Mouse (Mus musculus): ENCODE measurements around the gene Krt28. TPM values are rescaled to one million over a fixed set of nuclear protein-coding genes. Genes with fewer than 3 reads are reported as not detected.

The Krt28 gene
- polyA plus RNA-seq, 1 experiment: not detected

DNA sequence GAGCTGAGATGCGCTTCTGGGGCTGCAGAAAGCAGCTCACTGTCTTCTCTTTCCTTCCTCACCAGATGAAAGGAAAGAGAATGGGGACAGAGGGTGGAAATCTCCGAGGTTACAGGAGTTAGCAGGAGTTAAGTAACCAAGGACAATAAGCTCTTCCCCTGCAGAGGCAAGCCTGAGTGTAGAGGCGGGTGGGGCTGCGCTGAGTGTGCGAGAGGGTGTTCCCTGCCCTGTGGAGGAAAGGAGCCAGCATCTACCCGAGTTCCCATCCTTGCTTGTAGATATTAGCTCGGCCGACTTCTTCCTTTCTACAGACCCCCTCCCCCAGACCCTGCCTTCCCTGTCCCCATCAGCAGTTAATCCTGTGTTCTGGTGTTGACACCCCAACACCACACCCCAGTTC, 24.1 kb upstream of the Krt28 start:
- Histone ChIP-seq H3K27me3 (ENCODE audit: control insufficient read depth) (no peaks in the 10 kb centered on the region), H3K4me1 (ENCODE audit: control insufficient read depth) (no peaks in the 10 kb centered on the region), H3K4me3 (replicated peaks) (no peak overlapping the region), H3K9me3 (ENCODE audit: control insufficient read depth, low read length) (no peaks in the 10 kb centered on the region), H3K36me3 (ENCODE audit: control insufficient read depth) (no peaks in the 10 kb centered on the region)
- no peak for TF ChIP-seq TAL1 (IDR thresholded peaks at IDR 0.05; ENCODE audit: low read length)
- no peak for TF ChIP-seq GATA1 (IDR thresholded peaks at IDR 0.05; ENCODE audit: low read length)

DNA sequence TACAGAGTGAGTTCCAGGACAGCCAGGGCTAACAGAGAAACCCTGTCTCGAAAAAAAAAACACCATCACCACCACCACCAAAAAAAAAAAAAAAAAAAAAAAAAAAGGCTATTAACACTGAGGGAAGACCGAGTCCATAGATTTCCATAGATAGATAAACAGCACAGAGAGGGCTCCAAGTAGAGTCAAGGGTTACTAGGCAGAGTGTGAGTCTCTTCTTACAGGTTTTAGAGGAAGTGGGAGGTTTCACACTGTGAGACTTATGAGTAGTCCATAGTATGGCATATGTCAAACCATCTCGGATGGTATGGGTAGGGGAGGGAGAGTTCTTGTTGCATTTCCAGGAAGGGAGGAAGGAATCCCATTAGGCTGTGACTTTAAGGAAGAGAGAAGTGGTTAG, 23.4 kb upstream of the Krt28 start:
- no peaks in the 10 kb centered on the region for H3K4me1 ChIP-seq (ENCODE audit: control insufficient read depth)
- TF ChIP-seq TAL1 (IDR thresholded peaks at IDR 0.05; ENCODE audit: low read length) (no peak), GATA1 (IDR thresholded peaks at IDR 0.05; ENCODE audit: low read length) (no peak)
- no peaks in the 10 kb centered on the region for H3K27me3 ChIP-seq (ENCODE audit: control insufficient read depth)
- H3K9me3 ChIP-seq (ENCODE audit: control insufficient read depth, low read length): no peaks in the 10 kb centered on the region
- H3K4me3 ChIP-seq (replicated peaks): no peak overlapping the region
- H3K36me3 ChIP-seq (ENCODE audit: control insufficient read depth): no peaks in the 10 kb centered on the region

DNA sequence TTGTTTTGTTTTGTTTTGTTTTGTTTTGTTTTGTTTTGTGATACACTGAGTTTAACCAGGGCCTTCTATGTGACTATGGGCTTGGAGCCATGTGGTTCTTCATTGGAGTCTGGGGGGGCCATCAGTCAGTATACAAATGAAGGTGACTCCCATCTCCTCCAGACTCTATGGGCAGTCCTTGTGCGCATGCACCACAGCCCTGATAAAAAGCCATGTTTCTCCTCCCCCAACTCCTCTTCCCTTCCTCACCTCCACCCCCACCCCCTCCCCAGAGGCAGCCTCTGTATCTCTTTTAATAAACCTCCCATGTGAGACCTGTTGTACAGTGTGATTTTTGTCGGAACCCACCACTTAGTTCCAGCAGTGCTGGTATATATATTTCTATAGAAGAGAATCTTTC, 22.0 kb upstream of the Krt28 start:
- H3K9me3 ChIP-seq (ENCODE audit: control insufficient read depth, low read length): no peaks in the 10 kb centered on the region

DNA sequence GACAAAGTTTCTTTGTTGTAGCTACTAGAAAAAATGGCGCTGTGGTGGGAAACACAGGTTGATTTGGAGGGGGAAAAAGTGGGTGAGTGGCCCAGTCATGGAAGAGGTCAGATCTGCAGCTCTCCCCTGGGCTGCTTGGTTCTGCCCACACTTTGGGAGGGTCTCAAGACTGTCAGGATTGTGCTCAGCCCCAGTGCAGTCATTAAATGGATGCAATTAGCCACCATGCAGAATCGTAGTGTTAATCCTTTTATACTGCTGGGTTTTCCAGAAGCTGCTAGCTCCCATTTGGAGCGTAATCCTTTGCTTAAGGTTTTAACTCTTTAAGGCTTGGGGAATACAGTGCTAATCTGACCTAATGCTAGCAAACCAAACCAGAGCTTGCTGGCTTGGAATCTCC, 21.3 kb upstream of the Krt28 start:
- TF ChIP-seq GATA1 (IDR thresholded peaks at IDR 0.05; ENCODE audit: low read length) (no peak), TAL1 (IDR thresholded peaks at IDR 0.05; ENCODE audit: low read length) (no peak)
- no peak overlapping the region for H3K4me3 ChIP-seq (replicated peaks)

More for the DNA sequence above, 22.0 kb upstream of the Krt28 start:
- H3K4me1 ChIP-seq (ENCODE audit: control insufficient read depth): no peaks in the 10 kb centered on the region
- no peak for TF ChIP-seq TAL1 (IDR thresholded peaks at IDR 0.05; ENCODE audit: low read length)
- TF ChIP-seq GATA1 (IDR thresholded peaks at IDR 0.05; ENCODE audit: low read length): no peak
- H3K4me3 ChIP-seq (replicated peaks): no peak overlapping the region
- H3K27me3 ChIP-seq (ENCODE audit: control insufficient read depth): no peaks in the 10 kb centered on the region
- H3K36me3 ChIP-seq (ENCODE audit: control insufficient read depth): no peaks in the 10 kb centered on the region

DNA sequence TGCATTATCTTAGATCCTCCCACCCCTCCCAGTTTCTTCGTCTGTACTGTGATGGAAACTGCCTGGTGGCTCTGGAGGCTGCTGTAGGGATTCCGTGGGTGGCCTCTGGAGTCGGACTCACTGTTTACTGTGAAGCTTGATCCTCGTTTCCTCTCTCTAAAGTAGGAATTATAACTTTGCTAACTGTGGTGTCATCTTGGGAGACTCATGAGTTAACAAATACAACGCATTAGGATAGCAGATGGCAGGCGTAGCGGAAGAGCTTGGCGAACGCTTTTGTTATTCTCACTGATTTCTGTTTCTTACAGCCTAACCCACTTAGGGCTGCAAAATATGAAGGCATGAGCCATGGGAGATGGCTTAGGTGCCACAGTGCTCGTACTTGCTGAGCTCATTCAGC, 17.8 kb upstream of the Krt28 start:
- H3K4me1 ChIP-seq (ENCODE audit: control insufficient read depth): no peaks in the 10 kb centered on the region
- no peaks in the 10 kb centered on the region for H3K9me3 ChIP-seq (ENCODE audit: control insufficient read depth, low read length)
- TF ChIP-seq TAL1 (IDR thresholded peaks at IDR 0.05; ENCODE audit: low read length): no peak
- H3K27me3 ChIP-seq (ENCODE audit: control insufficient read depth): no peaks in the 10 kb centered on the region
- H3K4me3 ChIP-seq (replicated peaks): no peak overlapping the region
- H3K36me3 ChIP-seq (ENCODE audit: control insufficient read depth): no peaks in the 10 kb centered on the region

More for the DNA sequence above, 21.3 kb upstream of the Krt28 start:
- Histone ChIP-seq H3K36me3 (ENCODE audit: control insufficient read depth) (no peaks in the 10 kb centered on the region), H3K9me3 (ENCODE audit: control insufficient read depth, low read length) (no peaks in the 10 kb centered on the region), H3K4me1 (ENCODE audit: control insufficient read depth) (no peaks in the 10 kb centered on the region), H3K27me3 (ENCODE audit: control insufficient read depth) (no peaks in the 10 kb centered on the region)

DNA sequence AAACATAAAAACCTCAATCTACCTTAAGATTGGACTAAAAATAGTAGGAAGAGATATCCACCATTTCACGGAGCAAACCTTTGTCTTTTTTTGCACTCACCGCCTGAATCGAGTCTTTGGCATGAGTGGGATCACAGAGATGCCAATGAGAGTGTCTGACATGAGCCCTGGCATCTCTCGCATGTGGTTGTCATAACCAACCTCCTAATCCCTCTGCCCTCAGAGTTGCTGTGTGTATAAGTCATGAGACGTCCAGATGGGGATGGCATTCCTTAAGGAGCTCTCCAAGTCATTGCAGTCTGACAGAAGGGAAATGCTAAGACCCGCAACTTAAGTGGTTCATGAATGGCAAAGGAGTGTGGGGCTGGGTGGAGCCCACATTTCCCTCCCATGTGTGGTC, 16.7 kb upstream of the Krt28 start:
- Histone ChIP-seq H3K9me3 (ENCODE audit: control insufficient read depth, low read length) (peaks cover 2% of the 10 kb centered on the region; the same call in 1 of the 2 replicates), H3K27me3 (ENCODE audit: control insufficient read depth) (peaks cover 5% of the 10 kb centered on the region), H3K4me1 (ENCODE audit: control insufficient read depth) (peaks cover 2% of the 10 kb centered on the region), H3K4me3 (replicated peaks) (no peak overlapping the region), H3K36me3 (ENCODE audit: control insufficient read depth) (no peaks in the 10 kb centered on the region)
- TF ChIP-seq TAL1 (IDR thresholded peaks at IDR 0.05; ENCODE audit: low read length) (no peak), GATA1 (IDR thresholded peaks at IDR 0.05; ENCODE audit: low read length) (no peak)

DNA sequence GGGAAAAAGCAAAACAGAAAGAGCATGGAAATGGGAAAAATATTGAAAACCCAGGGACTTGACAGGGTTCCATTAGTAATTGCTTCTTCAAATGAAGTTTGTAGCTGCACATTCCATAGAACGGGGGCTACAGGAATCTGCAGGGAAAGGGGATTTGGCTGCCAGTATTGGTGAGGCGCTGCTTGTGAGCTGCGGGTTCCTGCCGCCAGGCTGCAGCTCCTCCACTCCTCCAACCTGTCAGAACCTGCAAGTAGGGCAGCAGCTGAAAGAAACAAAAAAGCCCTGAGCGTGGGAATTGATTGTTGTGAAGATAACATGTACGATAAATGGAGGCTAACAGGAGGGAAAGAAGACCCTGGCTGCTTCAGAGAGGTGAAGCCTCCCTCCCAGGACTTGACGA, 16.2 kb upstream of the Krt28 start:
- Histone ChIP-seq H3K4me3 (replicated peaks) (no peak overlapping the region), H3K27me3 (ENCODE audit: control insufficient read depth) (peaks cover 10% of the 10 kb centered on the region), H3K4me1 (ENCODE audit: control insufficient read depth) (peaks cover 5% of the 10 kb centered on the region), H3K36me3 (ENCODE audit: control insufficient read depth) (no peaks in the 10 kb centered on the region), H3K9me3 (ENCODE audit: control insufficient read depth, low read length) (peaks cover 8% of the 10 kb centered on the region; the same call in 1 of the 2 replicates)
- TF ChIP-seq GATA1 (IDR thresholded peaks at IDR 0.05; ENCODE audit: low read length) (no peak), TAL1 (IDR thresholded peaks at IDR 0.05; ENCODE audit: low read length) (no peak)

DNA sequence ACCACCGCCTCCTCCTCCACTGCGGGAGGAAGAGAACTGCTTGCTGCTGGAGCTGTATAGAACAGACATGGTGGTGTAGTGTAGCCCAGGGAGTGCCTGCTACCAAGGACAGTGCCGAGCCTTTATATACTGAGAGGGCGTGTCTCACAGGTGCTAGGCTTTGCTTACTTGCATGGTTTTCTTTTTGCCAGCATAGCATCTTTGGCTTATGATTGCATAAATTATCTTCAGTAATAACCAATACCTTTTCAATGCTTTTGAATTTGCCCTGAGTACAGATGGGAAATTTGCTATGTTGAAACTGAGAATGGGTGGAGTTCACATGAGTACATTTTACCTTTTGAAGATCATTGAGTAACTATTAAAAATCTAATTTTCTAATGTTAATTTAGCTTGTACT, 14.6 kb upstream of the Krt28 start, which contains the start of gene Krt10:
TSS of gene Krt10 (minus strand) at position 101 of the 400 bp plus-strand sequence.
- no peak for TF ChIP-seq GATA1 (IDR thresholded peaks at IDR 0.05; ENCODE audit: low read length)
- no peak for TF ChIP-seq TAL1 (IDR thresholded peaks at IDR 0.05; ENCODE audit: low read length)
- Histone ChIP-seq H3K4me3 (replicated peaks) (no peak within 1 kb of the TSS), H3K4me1 (ENCODE audit: control insufficient read depth) (peaks cover 5% of the 10 kb centered on the region), H3K9me3 (ENCODE audit: control insufficient read depth, low read length) (peaks cover 11% of the 10 kb centered on the region; the same call in 1 of the 2 replicates), H3K27me3 (ENCODE audit: control insufficient read depth) (peaks cover 14% of the 10 kb centered on the region), H3K36me3 (ENCODE audit: control insufficient read depth) (no peaks in the 10 kb centered on the region)

DNA sequence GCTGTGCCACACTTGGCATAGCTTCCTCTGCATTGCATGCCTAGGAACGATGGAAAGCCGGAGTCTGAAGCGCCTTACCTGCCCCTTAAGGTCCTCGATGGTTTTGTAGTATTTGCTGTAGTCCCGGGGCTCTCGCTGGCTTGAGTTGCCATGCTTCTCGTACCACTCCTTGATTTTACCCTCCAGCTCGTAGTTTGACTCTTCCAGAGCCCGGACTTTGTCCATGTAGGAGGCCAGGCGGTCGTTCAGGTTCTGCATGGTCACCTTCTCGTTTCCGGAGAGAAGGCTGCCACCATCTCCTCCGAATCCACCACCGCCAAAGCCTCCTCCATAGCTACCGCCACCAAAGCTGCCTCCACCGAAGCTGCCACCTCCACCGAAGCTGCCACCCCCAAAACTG, 14.0 kb upstream of the Krt28 start:
- Histone ChIP-seq H3K27me3 (ENCODE audit: control insufficient read depth) (peaks cover 17% of the 10 kb centered on the region), H3K36me3 (ENCODE audit: control insufficient read depth) (no peaks in the 10 kb centered on the region), H3K4me1 (ENCODE audit: control insufficient read depth) (peaks cover 5% of the 10 kb centered on the region), H3K4me3 (replicated peaks) (no peak overlapping the region), H3K9me3 (ENCODE audit: control insufficient read depth, low read length) (peaks cover 12% of the 10 kb centered on the region; the same call in 1 of the 2 replicates)
- TF ChIP-seq TAL1 (IDR thresholded peaks at IDR 0.05; ENCODE audit: low read length) (no peak), GATA1 (IDR thresholded peaks at IDR 0.05; ENCODE audit: low read length) (no peak)

Measured in erythroblast, embryonic 14.5 days (primary cell).